Mouse (Mus musculus) megakaryocyte progenitor cell, adult 5-6 weeks (primary cell): ENCODE data around the gene Slc16a6. TPM values are rescaled to one million over a fixed set of nuclear protein-coding genes. Genes with fewer than 3 reads are reported as not detected.

Experiments used
- ATAC-seq: replicated peaks from 2 replicates; pipeline ENCODE4 v1.8.0; 2016; ENCODE audit warnings: mild to moderate bottlenecking, moderate TSS enrichment, inconsistent platforms; ENCODE audit not compliant: poor library complexity
- total RNA-seq, 2 experiments: library from RNA; stranded (forward) in 1 of 2; stranded (reverse) in 1 of 2; fragments of 157-497, 149-512 nt in 1 of 2; fragments of 200-1000 nt in 1 of 2; gene quantifications; 2 replicates each; pipeline versions ENCODE4 v1.2.3 to v1.2.4; 2015 to 2017

The Slc16a6 gene
- total RNA-seq, 2 experiments from 2014 or later = 12.6 to 41.6 TPM

- peak; percentile 33; the same call in 1 of the 2 replicates for ATAC-seq
Measured at GRCm38 (mm10) chr11:109487991-109488684, 14.7 kb upstream of the Slc16a6 start.

DNA sequence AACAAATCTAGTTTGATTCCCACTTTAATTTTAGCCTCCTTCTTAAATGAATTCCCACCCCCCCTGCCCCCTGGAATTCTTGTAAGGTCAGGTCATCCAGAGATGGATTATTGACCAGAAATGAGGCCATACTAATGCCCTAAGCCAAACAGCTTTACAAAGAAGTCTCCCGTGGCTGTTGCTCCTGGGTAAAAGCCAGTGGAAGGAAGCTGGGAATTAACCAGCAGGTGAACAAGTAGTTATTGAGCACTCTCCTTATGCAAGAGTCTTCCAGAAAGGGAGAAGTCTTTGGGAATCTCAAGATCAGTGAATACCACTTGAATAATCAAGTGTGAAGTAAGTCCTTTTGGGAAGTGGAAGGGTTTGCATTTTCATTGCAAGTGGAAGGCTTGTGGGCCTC lies 13.7 kb upstream of the Slc16a6 start:
- ATAC-seq = no peak

DNA sequence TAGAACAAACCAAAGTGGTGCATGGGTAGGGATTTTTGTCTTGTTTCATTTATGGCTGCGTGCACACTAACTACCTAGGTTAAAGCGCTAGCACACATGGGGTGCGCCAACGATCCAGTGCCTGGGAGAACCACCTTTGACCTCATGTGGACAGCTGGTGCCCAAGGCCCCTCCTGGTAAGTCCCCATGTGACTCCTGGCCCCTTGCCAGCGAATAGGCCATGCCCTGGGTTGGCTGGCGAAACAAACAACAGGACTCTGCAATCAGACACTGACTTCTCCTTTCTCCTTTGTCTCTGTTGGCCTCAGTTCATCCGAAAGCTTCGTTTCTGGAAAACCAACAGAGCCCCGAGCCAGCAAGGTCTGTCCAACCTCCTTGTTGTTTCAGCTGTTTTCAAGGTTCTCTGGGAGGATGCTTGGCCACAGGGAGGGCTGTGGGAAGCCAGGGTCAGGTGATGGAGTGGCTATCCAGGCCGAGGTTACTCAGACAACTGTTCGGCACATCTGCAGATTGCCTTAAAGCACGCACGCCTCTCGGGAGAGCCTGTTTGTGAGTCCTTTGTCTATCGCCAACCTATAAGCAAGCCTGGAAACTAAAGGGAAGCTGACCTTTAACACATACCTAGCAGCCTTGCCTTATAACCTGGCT lies 12.1 kb upstream of the Slc16a6 start:
- peak; percentile 45 for ATAC-seq

- ATAC-seq = peak; percentile 68
Measured at GRCm38 (mm10) chr11:109480440-109480839, 7.0 kb upstream of the Slc16a6 start.

- ATAC-seq = peak; percentile 71
Measured at GRCm38 (mm10) chr11:109479575-109480285, 6.3 kb upstream of the Slc16a6 start.

DNA sequence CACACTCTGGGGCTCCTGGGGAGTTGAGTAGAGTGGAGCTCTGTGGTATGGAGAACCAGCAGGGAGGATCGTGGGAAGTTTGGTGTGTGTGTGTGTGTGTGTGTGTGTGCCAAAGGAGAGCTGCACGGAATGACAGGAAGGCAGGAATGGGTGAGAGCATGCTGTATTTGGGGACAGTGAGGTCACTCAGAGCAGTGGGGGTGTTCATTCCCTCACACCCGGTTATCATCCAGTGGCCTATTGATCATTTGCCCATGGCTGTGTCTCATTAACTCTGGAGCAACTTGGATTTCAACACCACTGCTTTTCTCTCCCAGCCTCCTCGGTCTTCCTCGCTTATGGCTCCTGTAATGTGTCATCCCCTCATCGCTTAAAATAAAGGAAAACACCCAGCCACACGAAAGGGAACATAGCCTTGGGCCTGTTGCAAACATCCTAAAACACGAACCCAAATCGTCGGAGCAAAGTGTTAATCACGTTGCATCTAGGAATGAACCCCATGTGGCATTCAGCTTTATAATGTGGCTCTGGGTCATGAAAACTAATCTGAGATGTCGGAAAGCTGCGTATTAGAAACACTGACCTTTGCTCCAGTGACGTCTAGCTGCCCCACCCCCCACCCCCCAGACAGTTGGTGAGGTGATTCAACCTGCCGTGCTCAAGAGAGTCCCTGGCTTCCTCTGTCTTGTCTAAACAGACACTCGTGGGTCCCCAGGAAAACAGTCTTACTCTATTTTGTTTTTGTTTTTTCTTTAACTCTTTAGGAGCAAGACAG lies 4.4 kb upstream of the Slc16a6 start:
- ATAC-seq = no peak

DNA sequence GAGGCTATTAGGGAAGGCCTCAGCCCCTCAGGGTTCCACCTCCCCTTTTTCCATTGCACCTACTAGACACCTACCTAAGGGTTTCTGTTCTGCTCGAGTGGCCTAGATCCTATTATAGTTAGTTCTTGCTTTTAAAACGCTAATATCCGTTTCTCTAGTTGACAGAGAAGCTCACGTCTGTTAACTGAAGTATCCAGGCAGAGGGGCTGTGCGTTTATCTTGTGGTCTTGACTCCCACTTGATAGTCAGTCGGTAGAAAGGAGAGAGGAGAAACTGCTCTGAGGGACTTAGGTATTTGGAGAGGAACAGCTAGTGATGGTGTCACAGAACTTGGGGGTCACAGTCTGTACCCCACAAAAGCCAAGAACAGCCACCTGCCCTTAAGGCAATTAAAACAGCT lies 3.3 kb upstream of the Slc16a6 start:
- ATAC-seq = no peak

DNA sequence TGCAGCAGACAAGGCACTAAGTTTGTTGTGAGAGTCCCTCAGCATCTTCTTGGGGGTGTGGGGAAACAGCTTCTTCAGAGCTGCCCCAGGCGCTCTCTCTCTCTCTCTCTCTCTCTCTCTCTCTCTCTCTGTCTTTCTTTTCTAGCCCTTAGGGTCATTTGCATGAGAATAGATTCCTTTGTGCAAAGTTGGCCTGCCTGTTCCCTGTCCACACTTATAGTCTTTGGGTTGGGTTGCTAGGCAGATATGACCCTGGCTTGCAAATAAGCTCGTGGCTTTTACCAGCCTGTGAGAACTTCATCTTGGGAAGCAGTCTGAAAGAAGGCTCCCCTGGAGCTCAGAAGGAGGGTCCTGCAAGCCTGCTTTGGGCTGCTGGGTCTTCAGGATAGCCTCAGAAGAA lies 2.8 kb upstream of the Slc16a6 start:
- ATAC-seq = no peak

DNA sequence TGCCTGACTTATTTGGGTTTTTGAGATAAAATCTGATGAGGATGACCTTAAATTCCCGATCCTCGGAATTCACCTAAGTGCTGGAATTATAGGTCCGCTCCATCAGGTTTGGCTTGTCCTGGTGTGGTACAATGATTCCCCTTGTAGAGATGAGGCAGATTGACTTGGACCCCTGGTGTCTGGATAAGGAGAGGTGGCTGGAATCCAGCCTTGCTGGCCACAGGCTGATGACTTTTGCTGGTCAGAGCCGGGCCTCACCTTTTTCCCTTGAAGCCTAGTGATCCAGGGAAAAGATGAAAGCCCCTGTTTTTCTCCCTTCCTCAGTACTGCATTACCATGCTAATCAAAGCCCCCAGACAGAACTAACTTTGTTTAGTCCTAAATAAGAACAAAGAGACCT lies 2.3 kb upstream of the Slc16a6 start:
- no peak for ATAC-seq

DNA sequence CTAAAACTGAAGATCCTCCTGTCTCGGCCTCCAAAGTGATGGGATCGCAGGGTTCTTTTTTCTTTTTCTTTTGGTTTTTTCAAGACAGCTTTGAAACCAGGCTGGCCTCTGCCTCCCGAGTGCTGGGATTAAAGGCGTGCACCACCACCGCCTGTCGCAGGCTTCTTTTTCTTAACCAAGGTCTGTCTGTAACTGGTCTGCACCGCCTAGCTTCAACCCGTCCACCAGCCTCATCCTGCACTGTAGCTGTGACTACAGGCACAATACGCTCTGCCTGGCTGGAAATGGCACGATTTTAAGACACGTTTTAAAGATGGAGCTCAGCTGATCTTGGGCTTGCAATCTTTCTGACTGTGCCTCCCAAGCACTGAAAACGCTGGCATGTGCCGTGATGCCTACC lies 1.4 kb upstream of the Slc16a6 start:
- no peak for ATAC-seq

DNA sequence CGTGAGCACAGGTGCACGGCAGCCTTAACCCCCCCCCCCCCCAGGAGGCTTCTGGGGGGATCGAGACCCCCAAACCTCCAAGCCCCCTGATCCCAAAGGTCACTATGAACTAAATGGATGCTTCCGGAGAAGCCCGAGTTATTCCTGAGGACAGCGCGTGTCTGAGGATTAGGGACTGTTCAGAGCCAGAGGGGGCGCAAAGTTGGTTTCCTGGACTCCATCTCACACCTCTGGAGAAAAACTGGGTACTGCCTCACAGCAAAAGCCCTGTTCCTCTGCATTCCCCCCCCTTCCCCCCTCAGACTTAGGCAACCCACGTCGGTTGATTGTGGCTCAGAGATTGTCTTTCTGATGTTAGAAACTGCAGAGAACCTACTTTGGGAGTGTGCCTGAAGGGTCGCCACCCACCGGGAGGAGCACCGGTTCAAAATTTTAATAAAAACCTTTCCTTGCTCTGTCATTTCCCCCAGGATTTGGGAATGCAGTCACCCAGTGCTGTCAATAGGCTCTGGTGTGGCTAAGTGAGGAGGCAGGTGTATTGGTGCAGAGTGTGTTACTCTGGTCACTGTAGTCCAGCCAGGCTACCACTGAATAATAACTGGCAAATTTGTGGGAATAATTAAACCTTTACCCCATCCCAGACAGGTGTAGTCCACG lies 816 bp upstream of the Slc16a6 start:
- ATAC-seq = peak; percentile 21

DNA sequence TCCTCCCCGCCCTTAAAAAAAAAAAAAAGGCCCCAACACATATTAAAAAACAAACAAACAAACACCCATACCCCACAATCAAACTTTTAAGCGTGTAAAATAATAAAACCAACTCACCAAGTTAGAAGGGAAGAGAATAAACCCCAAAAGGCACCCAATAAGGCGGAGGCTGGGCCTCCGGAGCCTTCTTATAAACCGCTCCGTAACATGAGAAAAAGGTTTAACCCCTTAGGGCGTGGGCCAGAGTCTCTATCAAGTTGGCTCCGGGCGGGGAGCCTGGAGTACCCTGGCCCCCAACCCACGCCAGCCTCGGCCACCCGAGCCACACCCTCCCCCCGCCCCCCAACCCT lies 602 bp downstream of the Slc16a6 start:
- ATAC-seq = no peak

DNA sequence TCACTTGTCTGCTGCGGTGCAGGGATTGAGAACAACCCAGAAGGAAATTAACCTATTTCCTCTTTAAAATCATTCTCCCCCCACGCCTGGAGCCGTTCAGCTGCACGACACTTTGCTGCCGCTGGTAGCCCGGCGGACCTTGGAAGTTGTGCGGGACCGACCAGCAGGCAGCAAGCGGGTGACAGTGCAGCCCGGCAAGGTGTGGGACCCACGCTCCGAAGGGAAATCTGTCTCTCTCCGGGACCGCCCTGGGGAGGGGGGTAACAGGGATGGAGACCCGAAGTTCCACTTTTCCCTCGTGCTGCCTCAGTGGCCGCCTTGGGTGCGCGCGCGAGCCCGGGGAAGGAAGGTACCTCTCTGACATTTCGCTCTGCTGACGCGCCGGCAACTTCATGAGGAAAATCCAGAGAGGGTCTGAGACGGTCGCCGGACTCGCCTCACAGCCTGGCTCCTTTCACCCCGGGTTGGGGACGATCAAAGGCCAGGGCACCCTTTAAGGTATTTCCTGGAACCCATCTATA lies 1.2 kb downstream of the Slc16a6 start:
- peak; percentile 9 for ATAC-seq

- ATAC-seq = no peak
Measured at GRCm38 (mm10) chr11:109470921-109471861, 2.2 kb downstream of the Slc16a6 start.

- ATAC-seq = 0 out of 2 replicates have a peak, but pooled peaks have one; percentile 3
Measured at GRCm38 (mm10) chr11:109470170-109470569, 3.2 kb downstream of the Slc16a6 start.

- ATAC-seq = no peak
Measured at GRCm38 (mm10) chr11:109468133-109468532, 5.3 kb downstream of the Slc16a6 start.

- no peak for ATAC-seq
Measured at GRCm38 (mm10) chr11:109466987-109467386, 6.4 kb downstream of the Slc16a6 start.

GRCm38 (mm10) chr11:109465068-109465467 lies 8.3 kb downstream of the Slc16a6 start:
- ATAC-seq = peak; percentile 81

GRCm38 (mm10) chr11:109460586-109460985 lies 12.8 kb downstream of the Slc16a6 start:
- ATAC-seq = no peak
